Mouse (Mus musculus): ENCODE measurements at regions not wholly inside any gene's neighbourhood (a gene's known extent, or its start where the extent isn't known, plus 50 kb on each side); places are given as distances from the start of the nearest gene placed in this dataset.

- DNase-seq (no peak), ATAC-seq (no peak)
- Histone ChIP-seq H3K9ac (no peak overlapping the region), H3K4me2 (ENCODE audit: low read depth) (no peak overlapping the region), H3K9me3 (ENCODE audit: low read length) (no peaks in the 10 kb centered on the region), H3K4me1 (ENCODE audit: insufficient read depth) (no peaks in the 10 kb centered on the region), H3K36me3 (ENCODE audit: insufficient read depth) (no peaks in the 10 kb centered on the region), H3K27me3 (ENCODE audit: insufficient read depth, low read length) (no peaks in the 10 kb centered on the region), H3K4me3 (ENCODE audit: low read depth, low read length) (no peak overlapping the region), H3K27ac (ENCODE audit: low read depth, low read length) (no peak overlapping the region)
- no peak for TF ChIP-seq CTCF (IDR thresholded peaks at IDR 0.05; ENCODE audit: low read depth)
- WGBS: 77% methylated on average over 2 of the region's 2 CpGs
Measured at GRCm38 (mm10) chr17:70908328-70908727, 55.0 kb upstream of the Tgif1 start.
